29 mouse cellular contexts compared by ENCODE assay signal in genomic region chr19:3297775-3298174, GRCm38 (mm10). TPM values are rescaled to one million over a fixed set of nuclear protein-coding genes. Genes with fewer than 3 reads are reported as not detected.
DNase-seq lines count a peak whose midpoint lies in the region; ATAC-seq and TF ChIP-seq lines count a peak whose summit lies in the region.
"Had no signal": no experiment of that assay in that cellular context is flagged by ENCODE, and none has a peak within 500 bp of the region (broad histone marks: within the 10 kb centered on the region; RNA-seq: fewer than 3 reads in every experiment).

No protein-coding gene starts in this region.

- TF ChIP-seq POLR2A in small intestine, adult 2 months (IDR thresholded peaks at IDR 0.05; ENCODE audit: low read depth, low read length), result no peak

- no peaks in the 10 kb centered on the region for H3K9me3 ChIP-seq in kidney, embryonic 15.5 days (replicated peaks)
- no peaks in the 10 kb centered on the region for H3K9me3 ChIP-seq in intestine, embryonic 16.5 days (ENCODE audit: control insufficient read depth, low read length)
- H3K9me3 ChIP-seq in midbrain, embryonic 14.5 days (ENCODE audit: control insufficient read depth, low read length), result no peaks in the 10 kb centered on the region
- H3K9me3 ChIP-seq: heart, embryonic 10.5 days; heart, embryonic 15.5 days; limb, embryonic 10.5 days; limb, embryonic 15.5 days; liver, embryonic 13.5 days; megakaryocyte, embryonic 14.5 days; midbrain, embryonic 12.5 days; stomach, embryonic 15.5 days had no signal

- H3K4me3 ChIP-seq in kidney, embryonic 15.5 days (replicated peaks), result no peak overlapping the region
- H3K4me3 ChIP-seq in intestine, embryonic 16.5 days (ENCODE audit: low read length), result no peak overlapping the region
- no peak overlapping the region for H3K4me3 ChIP-seq in small intestine, adult 2 months (ENCODE audit: low read depth, low read length)
- no peak overlapping the region for H3K4me3 ChIP-seq in midbrain, embryonic 14.5 days (replicated peaks; ENCODE audit: low read depth, low read length)
- H3K4me3 ChIP-seq: heart, embryonic 10.5 days; heart, embryonic 15.5 days; limb, embryonic 10.5 days; limb, embryonic 15.5 days; liver, embryonic 13.5 days; megakaryocyte, embryonic 14.5 days; midbrain, embryonic 12.5 days; stomach, embryonic 15.5 days had no signal

- H3K27ac ChIP-seq in kidney, embryonic 15.5 days, result no peak overlapping the region
- peak overlapping the region; percentile 82 for H3K27ac ChIP-seq in intestine, embryonic 16.5 days (ENCODE audit: low read length)
- H3K27ac ChIP-seq in small intestine, adult 2 months (ENCODE audit: insufficient read depth, low read depth, low read length), result peak overlapping the region; percentile 98
- no peak overlapping the region for H3K27ac ChIP-seq in midbrain, embryonic 14.5 days (replicated peaks; ENCODE audit: low read depth, low read length)
- H3K27ac ChIP-seq: heart, embryonic 10.5 days; heart, embryonic 15.5 days; hindbrain, postnatal 0 days; limb, embryonic 10.5 days; limb, embryonic 15.5 days; liver, embryonic 13.5 days; midbrain, embryonic 12.5 days; stomach, embryonic 15.5 days had no signal

- WGBS in kidney, embryonic 15.5 days, result 85% methylated on average over 7 of the region's 7 CpGs
- 65% methylated on average over 7 of the region's 7 CpGs for WGBS in intestine, embryonic 16.5 days
- WGBS in small intestine, adult 2 months, result 39% methylated on average over 7 of the region's 7 CpGs
- WGBS in midbrain, embryonic 14.5 days, result 90% methylated on average over 7 of the region's 7 CpGs

- no peaks in the 10 kb centered on the region for H3K36me3 ChIP-seq in kidney, embryonic 15.5 days
- H3K36me3 ChIP-seq in intestine, embryonic 16.5 days (ENCODE audit: control insufficient read depth, insufficient read depth, low read length), result no peaks in the 10 kb centered on the region
- no peaks in the 10 kb centered on the region for H3K36me3 ChIP-seq in small intestine, adult 2 months (ENCODE audit: control insufficient read depth, insufficient read depth, low read length)
- H3K36me3 ChIP-seq in midbrain, embryonic 14.5 days (ENCODE audit: control insufficient read depth, insufficient read depth, low read length), result peaks cover 7% of the 10 kb centered on the region; the same call in 1 of the 2 replicates
- H3K36me3 ChIP-seq: heart, embryonic 10.5 days; liver, embryonic 13.5 days; stomach, embryonic 15.5 days had no signal

- H3K4me1 ChIP-seq in kidney, embryonic 15.5 days, result no peaks in the 10 kb centered on the region
- peaks cover 12% of the 10 kb centered on the region for H3K4me1 ChIP-seq in intestine, embryonic 16.5 days (ENCODE audit: control insufficient read depth, insufficient read depth, low read length)
- peaks cover 22% of the 10 kb centered on the region; the same call in 1 of the 2 replicates for H3K4me1 ChIP-seq in small intestine, adult 2 months (ENCODE audit: control insufficient read depth, insufficient read depth, insufficient read length, low read length)
- no peaks in the 10 kb centered on the region for H3K4me1 ChIP-seq in midbrain, embryonic 14.5 days (ENCODE audit: control insufficient read depth, insufficient read depth, low read length)
- H3K4me1 ChIP-seq: heart, embryonic 10.5 days; heart, embryonic 15.5 days; limb, embryonic 10.5 days; limb, embryonic 15.5 days; midbrain, embryonic 12.5 days; stomach, embryonic 15.5 days had no signal

- no peaks in the 10 kb centered on the region for H3K27me3 ChIP-seq in kidney, embryonic 15.5 days
- no peaks in the 10 kb centered on the region for H3K27me3 ChIP-seq in intestine, embryonic 16.5 days (replicated peaks; ENCODE audit: control insufficient read depth, insufficient read depth, low read length)
- H3K27me3 ChIP-seq in small intestine, adult 2 months (ENCODE audit: control insufficient read depth, insufficient read depth, low read length), result no peaks in the 10 kb centered on the region
- no peaks in the 10 kb centered on the region for H3K27me3 ChIP-seq in midbrain, embryonic 14.5 days (ENCODE audit: control insufficient read depth, insufficient read depth, low read length)
- H3K27me3 ChIP-seq: CH12.LX; heart, embryonic 15.5 days; limb, embryonic 15.5 days; liver, embryonic 13.5 days; megakaryocyte, embryonic 14.5 days; midbrain, embryonic 12.5 days; stomach, embryonic 15.5 days had no signal

- no peak for TF ChIP-seq CTCF in small intestine, adult 2 months (IDR thresholded peaks at IDR 0.05; ENCODE audit: extremely low read depth, insufficient read length, insufficient replicate concordance, low read depth, low read length)

- no peak for ATAC-seq in kidney, embryonic 15.5 days (replicated peaks; ENCODE audit: low FRiP score)
- ATAC-seq in intestine, embryonic 16.5 days, result peak; percentile 77
- no peak for ATAC-seq in midbrain, embryonic 14.5 days (ENCODE audit: low FRiP score, low TSS enrichment)
- ATAC-seq: activated CD4-positive, CD25-positive, alpha-beta regulatory T cell, adult 4 months; forebrain, embryonic 14.5 days; hindbrain, postnatal 0 days; lung, postnatal 0 days had no signal

- DNase-seq in kidney, adult 9 months, result peak; percentile 58
- no peak for DNase-seq in midbrain, embryonic 14.5 days
- no peak for DNase-seq in right cerebral cortex, adult 18-20 months
- DNase-seq: adrenal gland, postnatal 10 days; cerebellum, adult 8-10 months; cerebellum, postnatal 25 days; gastrocnemius, postnatal 25 days; heart, adult 11 months; liver, embryonic 13.5 days; lung, adult 18-20 months; lung, postnatal 4 days; right cerebral cortex, postnatal 14 days; thymus, adult 2 months; thymus, postnatal 36 days had no signal

- no peak overlapping the region for H3K4me2 ChIP-seq in kidney, embryonic 15.5 days
- peak overlapping the region; percentile 4; the same call in 1 of the 2 replicates for H3K4me2 ChIP-seq in intestine, embryonic 16.5 days (ENCODE audit: low read depth, low read length)
- H3K4me2 ChIP-seq in midbrain, embryonic 14.5 days (ENCODE audit: low read length), result no peak overlapping the region
- H3K4me2 ChIP-seq: heart, embryonic 15.5 days; limb, embryonic 15.5 days; liver, embryonic 13.5 days; midbrain, embryonic 12.5 days; stomach, embryonic 15.5 days had no signal

- no peak overlapping the region for H3K9ac ChIP-seq in kidney, embryonic 15.5 days
- no peak overlapping the region for H3K9ac ChIP-seq in intestine, embryonic 16.5 days (ENCODE audit: low read depth, low read length)
- no peak overlapping the region for H3K9ac ChIP-seq in midbrain, embryonic 14.5 days (replicated peaks; ENCODE audit: low read length)
- H3K9ac ChIP-seq: heart, embryonic 15.5 days; limb, embryonic 15.5 days; liver, embryonic 13.5 days; midbrain, embryonic 12.5 days; stomach, embryonic 15.5 days had no signal

RNA-seq across cellular contexts. Expression of gene Ighmbp2, which starts 15.0 kb away (rescaled TPM):
- 9.5 and 9.6 TPM in 2 replicates for polyA plus RNA-seq in kidney, embryonic 15.5 days (2015; fragmentation: Nextera tagmentation; extraction: Ambion mirVana)
- 7.2 and 7.9 TPM in 2 replicates for polyA plus RNA-seq in intestine, embryonic 16.5 days (2015; fragmentation: Nextera tagmentation; extraction: Ambion mirVana)
- 2.3 and 5.1 TPM in 2 replicates for polyA plus RNA-seq in small intestine, adult 2 months (2012; rRNA removed)
- polyA plus RNA-seq in midbrain, embryonic 14.5 days (2014; fragmentation: Nextera tagmentation; extraction: Ambion mirVana), result 8.5 and 9.9 TPM in 2 replicates

RNA-seq across cellular contexts. Expression of gene Mrpl21, which starts 15.1 kb away (rescaled TPM):
- 126 and 129 TPM in 2 replicates for polyA plus RNA-seq in kidney, embryonic 15.5 days (2015; fragmentation: Nextera tagmentation; extraction: Ambion mirVana)
- 108 and 122 TPM in 2 replicates for polyA plus RNA-seq in intestine, embryonic 16.5 days (2015; fragmentation: Nextera tagmentation; extraction: Ambion mirVana)
- polyA plus RNA-seq in small intestine, adult 2 months (2012; rRNA removed), result 29.0 and 34.3 TPM in 2 replicates
- polyA plus RNA-seq in midbrain, embryonic 14.5 days (2014; fragmentation: Nextera tagmentation; extraction: Ambion mirVana), result 96.2 and 119 TPM in 2 replicates

RNA-seq across cellular contexts. Expression of gene Cpt1a, which starts 24.4 kb away (rescaled TPM):
- polyA plus RNA-seq in kidney, embryonic 15.5 days (2015; fragmentation: Nextera tagmentation; extraction: Ambion mirVana), result 25.9 and 33.4 TPM in 2 replicates
- 43.7 and 49.5 TPM in 2 replicates for polyA plus RNA-seq in intestine, embryonic 16.5 days (2015; fragmentation: Nextera tagmentation; extraction: Ambion mirVana)
- polyA plus RNA-seq in small intestine, adult 2 months (2012; rRNA removed), result 40.5 and 92.1 TPM in 2 replicates
- polyA plus RNA-seq in midbrain, embryonic 14.5 days (2014; fragmentation: Nextera tagmentation; extraction: Ambion mirVana), result 9.3 and 19.2 TPM in 2 replicates

Comparison
In these comparisons a context has a peak if more than half of its experiments do, and no peak if none do; other contexts are left out.
1. H3K27ac ChIP-seq: peak in intestine, embryonic 16.5 days (single experiment) and small intestine, adult 2 months (single experiment); none in kidney, embryonic 15.5 days (single experiment) and midbrain, embryonic 14.5 days (single experiment).